Mouse (Mus musculus): Measurements from ENCODE around the gene Trio.
"Not testable (repeated sequence)": the region's sequence is repeated elsewhere in the genome, so short reads cannot be mapped to it uniquely, and the experiment has no call there.

The Trio gene

GRCm38 (mm10) chr15:27731818-27732217, 293.8 kb downstream of the Trio start:
- in situ Hi-C loops (cut with MboI, MseI), result loop anchor here (5.0 kb wide), 1 partner anchor 45 kb away; no protein-coding TSS in a partner anchor

- in situ Hi-C loops (cut with MboI, MseI), result no loop called here
Measured at GRCm38 (mm10) chr15:27726228-27726627, 299.4 kb downstream of the Trio start.

GRCm38 (mm10) chr15:27724796-27725680, 300.6 kb downstream of the Trio start:
- in situ Hi-C loops (cut with MboI, MseI), result no loop called here

DNA sequence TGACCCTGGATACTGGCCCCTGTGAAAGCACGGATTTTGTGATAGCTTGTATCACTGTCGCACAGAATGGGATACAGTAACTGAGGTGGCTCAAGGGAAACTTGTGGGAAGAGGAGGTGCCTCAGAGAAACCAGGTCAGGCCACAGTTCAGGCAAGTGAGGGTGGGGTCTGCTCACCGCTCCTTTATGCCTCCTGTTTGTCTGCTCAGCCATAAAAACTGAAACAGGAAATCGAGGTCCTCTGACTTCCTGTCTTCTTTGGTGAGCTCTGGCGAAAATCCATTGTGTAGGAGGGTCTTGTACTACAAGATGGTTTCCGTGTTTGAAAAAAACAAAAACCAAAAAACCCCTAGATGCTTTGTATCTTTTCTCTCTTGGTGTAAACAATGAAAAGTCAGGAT, 301.4 kb downstream of the Trio start:
- in situ Hi-C loops (cut with MboI, MseI), result no loop called here

- in situ Hi-C loops (cut with MboI, MseI), result no loop called here
Measured at GRCm38 (mm10) chr15:27723746-27724145, 301.9 kb downstream of the Trio start.

- in situ Hi-C loops (cut with MboI, MseI), result not testable (repeated sequence)
Measured at GRCm38 (mm10) chr15:27720297-27720696, 305.4 kb downstream of the Trio start.

- in situ Hi-C loops (cut with MboI, MseI), result loop anchor here (5.0 to 10.0 kb wide), 2 partner anchors 61 to 394 kb away; no protein-coding TSS in a partner anchor
Measured at GRCm38 (mm10) chr15:27718668-27719067, 307.0 kb downstream of the Trio start.

GRCm38 (mm10) chr15:27715331-27715730, 310.3 kb downstream of the Trio start:
- in situ Hi-C loops (cut with MboI, MseI), result loop anchor here (5.0 to 10.0 kb wide), 2 partner anchors 58 to 391 kb away; no protein-coding TSS in a partner anchor

DNA sequence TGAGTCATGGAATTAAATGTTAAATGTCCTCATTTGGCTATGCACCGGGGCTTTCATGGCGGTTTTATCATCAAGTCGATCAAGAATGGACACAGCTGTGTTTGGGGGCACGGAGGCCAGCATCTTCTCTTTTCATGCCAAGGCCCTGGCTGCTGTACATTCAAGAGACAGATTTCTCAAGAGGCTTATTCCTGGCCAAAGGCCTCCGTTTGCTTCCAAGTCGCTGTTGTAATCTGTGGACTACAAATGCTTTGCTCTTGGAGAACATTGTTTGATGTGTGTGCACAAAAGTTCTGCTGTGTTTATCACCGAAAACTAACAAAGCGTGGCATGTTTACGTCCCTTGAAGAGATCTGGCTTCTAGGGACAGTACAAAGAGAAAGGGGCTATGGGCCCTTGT, 314.9 kb downstream of the Trio start:
- in situ Hi-C loops (cut with MboI, MseI), result loop anchor here (10.0 kb wide), 1 partner anchor 386 kb away; no protein-coding TSS in a partner anchor

DNA sequence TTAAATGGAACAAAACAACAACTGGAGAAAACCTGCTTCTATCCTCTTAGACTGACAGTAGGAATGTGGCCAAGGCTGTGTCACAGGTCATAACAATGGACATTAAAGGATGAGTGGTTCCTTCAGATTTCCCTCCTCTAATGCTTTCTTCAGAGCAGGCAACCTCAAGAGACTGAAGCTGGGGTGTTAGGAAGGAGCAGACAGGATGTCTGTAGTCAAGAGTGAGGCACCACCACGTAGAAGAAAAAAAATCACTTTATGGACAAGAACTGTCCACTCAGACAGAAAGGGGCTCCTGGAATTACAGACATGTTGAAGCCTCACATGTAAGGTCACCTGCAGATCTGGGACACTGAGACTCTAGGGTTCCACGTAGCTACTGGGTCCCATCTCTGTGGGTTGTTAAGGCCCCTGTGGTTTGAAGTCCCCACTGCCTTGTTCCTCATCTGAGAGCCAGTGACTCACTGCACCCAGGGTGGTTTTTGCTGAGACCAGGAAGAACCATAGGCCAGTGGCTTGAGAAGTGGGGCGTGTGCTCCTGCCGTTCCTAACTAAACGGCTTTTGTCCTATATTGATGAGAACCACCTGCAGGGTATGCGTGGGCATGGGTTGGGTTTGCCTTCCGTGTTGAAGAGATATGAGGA, 316.6 kb downstream of the Trio start:
- in situ Hi-C loops (cut with MboI, MseI), result no loop called here

- in situ Hi-C loops (cut with MboI, MseI), result no loop called here
Measured at GRCm38 (mm10) chr15:27708499-27708898, 317.1 kb downstream of the Trio start.

DNA sequence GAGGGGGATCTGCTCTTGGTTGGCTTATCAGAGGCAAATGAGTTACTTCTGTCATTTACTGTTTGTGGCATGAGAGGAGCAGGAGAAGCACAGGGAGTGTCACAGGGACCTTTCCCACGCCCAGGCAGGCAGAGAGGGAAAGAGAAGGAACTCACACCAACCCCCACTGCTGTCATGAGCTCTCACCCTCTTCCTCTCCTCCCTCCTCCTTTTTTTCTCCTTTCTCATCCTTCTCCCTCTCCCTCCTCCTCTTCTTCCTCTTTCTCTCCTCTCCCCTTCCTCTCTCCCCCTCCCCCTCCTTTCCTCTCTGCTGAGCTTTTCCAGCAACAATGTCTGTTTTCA, 322.7 kb downstream of the Trio start:
- in situ Hi-C loops (cut with MboI, MseI), result no loop called here

DNA sequence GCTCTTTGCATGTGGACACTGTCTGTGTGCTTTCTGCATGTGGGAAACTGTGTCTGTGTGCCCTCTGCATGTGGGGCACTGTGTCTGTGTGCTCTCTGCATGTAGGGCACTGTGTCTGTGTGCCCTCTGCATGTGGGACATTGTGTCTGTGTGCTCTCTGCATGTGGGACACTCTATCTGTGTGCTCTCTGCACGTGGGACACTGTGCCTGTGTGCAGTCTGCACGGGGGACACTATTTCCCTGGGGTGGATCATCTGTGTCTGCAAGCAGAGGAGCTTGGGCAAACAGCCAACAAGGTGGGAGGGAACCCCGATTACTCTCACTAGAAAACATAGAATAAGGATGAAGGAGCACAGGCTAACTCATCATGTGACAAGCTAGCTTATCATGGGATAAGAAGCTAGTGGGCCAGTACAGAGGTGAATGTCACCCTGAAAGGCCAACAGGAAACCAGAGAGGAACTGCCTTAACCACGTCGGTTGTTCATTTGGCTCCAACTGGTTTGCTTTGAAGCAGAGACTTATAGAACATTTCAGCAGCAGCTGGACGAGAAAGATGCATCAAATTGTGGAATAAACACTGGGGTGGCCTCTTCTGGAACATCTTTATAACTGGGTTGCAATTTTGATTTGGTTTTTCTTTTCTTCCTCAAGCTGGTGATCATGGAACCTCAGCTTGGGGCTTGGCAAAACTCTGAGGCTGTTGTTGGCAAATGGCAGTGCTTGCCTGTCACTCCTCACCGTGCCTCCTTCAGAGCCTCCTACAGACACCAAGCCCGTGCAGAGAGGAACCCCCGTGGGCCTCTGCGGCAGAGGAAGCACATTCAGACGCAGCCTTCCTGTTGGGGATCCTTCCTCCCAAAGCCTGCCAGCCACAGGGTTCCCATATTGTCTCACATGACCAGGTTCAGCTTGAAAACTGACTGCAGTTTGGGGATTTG, 323.3 kb downstream of the Trio start:
- in situ Hi-C loops (cut with MboI, MseI), result no loop called here

- in situ Hi-C loops (cut with MboI, MseI), result no loop called here
Measured at GRCm38 (mm10) chr15:27697632-27698031, 328.0 kb downstream of the Trio start.

DNA sequence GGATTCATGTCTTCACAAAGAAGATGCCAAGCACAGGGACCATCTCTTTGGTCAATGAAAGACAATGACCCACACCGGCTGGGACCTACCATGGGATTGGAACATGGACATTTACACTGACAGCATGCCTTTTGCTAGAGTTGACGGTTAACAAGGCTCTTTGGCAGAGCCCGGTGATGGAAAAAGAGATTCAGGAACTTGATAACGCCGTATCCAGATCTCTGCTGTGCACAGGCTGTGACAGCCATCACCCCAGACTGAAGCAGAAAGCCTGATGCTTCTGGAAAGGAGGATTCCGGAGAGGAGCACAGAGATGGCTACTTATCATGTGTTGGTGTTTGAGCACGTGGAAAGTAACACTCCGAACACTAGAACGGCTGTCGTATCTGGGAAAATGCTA, 332.4 kb downstream of the Trio start:
- in situ Hi-C loops (cut with MboI, MseI), result no loop called here

- in situ Hi-C loops (cut with MboI, MseI), result no loop called here
Measured at GRCm38 (mm10) chr15:27692161-27692560, 333.5 kb downstream of the Trio start.

DNA sequence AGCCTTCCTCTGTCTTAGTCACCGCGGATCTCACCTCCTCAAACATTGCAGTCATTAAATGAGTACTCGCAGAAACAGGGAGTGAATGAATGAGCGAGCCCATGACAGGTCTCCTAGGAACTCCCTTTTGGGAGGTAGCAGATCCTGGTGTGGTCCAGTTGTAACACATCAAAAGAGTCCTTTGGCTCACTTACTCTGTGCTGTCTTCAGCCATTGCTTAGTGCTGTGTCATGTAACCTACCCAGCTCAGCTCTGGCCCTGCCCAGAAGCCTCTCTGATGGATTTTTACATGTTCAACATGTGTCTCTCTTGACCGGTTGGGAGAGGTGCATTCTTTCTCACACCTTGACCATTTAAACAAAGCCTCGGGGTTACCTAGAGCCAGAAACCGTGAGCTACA, 334.4 kb downstream of the Trio start:
- in situ Hi-C loops (cut with MboI, MseI), result no loop called here

DNA sequence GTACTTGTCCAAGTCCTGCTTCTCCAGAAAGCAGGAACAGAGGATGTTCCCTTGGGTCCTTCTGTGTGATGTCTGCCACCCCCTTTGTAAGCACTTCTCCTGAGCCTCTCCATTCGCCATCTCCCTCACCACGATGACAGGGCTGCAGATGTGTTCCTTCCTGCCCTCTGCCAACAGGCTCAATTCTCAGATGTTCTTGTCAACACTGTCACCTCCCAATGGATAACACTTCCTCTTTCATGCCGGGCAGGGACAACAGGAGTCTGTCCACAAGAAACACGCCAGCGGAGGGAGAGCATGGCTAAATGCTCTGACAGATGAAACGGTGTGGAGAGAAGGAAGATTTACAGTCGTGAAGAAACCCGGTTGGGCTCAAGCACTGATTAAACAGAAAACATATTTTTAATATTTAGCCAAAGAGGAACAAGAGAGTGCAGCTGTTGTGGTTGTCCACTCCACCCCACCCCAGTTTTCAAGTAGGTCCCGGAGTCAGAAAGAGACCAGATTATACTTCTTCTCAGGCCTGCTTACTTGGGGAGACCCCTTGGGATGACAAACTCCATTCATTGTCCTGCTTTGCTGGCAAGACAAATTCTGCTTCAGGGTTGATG, 337.5 kb downstream of the Trio start:
- in situ Hi-C loops (cut with MboI, MseI), result no loop called here

DNA sequence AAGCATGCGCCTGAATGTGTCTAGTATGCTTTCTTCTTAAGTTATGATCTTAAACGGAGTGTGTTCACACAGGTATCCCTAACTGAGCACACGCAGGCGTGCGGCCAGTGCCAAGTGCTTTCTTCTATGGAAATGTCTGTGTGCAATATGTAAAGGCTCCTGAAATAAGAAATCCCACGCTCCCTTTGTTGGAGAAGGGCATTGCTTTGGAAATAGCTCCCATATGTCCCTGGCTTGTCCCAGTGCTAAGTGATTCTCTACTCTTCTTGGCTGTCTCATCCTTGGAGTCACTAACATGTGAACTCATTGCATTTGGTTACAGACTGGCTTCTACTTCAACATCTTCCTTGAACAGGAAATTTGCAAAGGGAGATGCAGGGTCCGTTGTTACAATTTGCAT, 340.8 kb downstream of the Trio start:
- in situ Hi-C loops (cut with MboI, MseI), result no loop called here

DNA sequence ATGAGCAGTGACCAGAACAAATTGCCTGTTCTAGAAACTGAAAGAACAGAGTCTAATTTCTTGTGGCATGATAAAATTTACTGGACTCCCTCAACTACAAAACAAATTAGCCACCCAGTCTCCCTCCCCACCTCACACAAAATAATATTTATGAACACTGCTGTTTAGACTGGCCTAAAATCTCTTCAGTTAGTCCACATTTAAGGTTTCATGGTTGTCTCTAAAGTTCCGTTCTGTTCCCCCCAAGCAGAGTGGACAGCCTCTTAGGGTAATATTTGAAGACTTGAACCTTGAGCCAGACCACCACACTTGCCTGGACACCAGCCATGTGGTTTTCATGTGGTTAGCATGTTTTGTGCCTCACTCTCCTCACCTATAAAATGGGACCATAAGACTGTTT, 342.4 kb downstream of the Trio start:
- in situ Hi-C loops (cut with MboI, MseI), result no loop called here

GRCm38 (mm10) chr15:27682619-27683018, 343.0 kb downstream of the Trio start:
- in situ Hi-C loops (cut with MboI, MseI), result no loop called here
